Mouse (Mus musculus): ENCODE measurements around the gene Clic4.
"Not testable (repeated sequence)": the region's sequence is repeated elsewhere in the genome, so short reads cannot be mapped to it uniquely, and the experiment has no call there.

The Clic4 gene

GRCm38 (mm10) chr4:135291841-135292240, 19.2 kb upstream of the Clic4 start:
- DNase-seq = no peak

- DNase-seq = no peak
Measured at GRCm38 (mm10) chr4:135291199-135291598, 18.6 kb upstream of the Clic4 start.

- DNase-seq = no peak
Measured at GRCm38 (mm10) chr4:135287975-135288374, 15.4 kb upstream of the Clic4 start.

GRCm38 (mm10) chr4:135286833-135287395, 14.3 kb upstream of the Clic4 start:
- no peak for DNase-seq

- DNase-seq = no peak
Measured at GRCm38 (mm10) chr4:135286033-135286622, 13.5 kb upstream of the Clic4 start.

- no peak for DNase-seq
Measured at GRCm38 (mm10) chr4:135285436-135285835, 12.8 kb upstream of the Clic4 start.

GRCm38 (mm10) chr4:135283875-135284274, 11.3 kb upstream of the Clic4 start:
- DNase-seq = no peak

GRCm38 (mm10) chr4:135283417-135283816, 10.8 kb upstream of the Clic4 start:
- no peak for DNase-seq

GRCm38 (mm10) chr4:135282651-135283290, 10.2 kb upstream of the Clic4 start:
- peak; percentile 44 for DNase-seq

GRCm38 (mm10) chr4:135280016-135280415, 7.4 kb upstream of the Clic4 start:
- DNase-seq = not testable (repeated sequence)

- DNase-seq = no peak
Measured at GRCm38 (mm10) chr4:135276681-135277379, 4.2 kb upstream of the Clic4 start.

- peak; percentile 51 for DNase-seq
Measured at GRCm38 (mm10) chr4:135274761-135275160, 2.1 kb upstream of the Clic4 start.

- peak; percentile 76 for DNase-seq
Measured at GRCm38 (mm10) chr4:135273307-135273682, 681 bp upstream of the Clic4 start.

- DNase-seq = peak; percentile 71
Measured at GRCm38 (mm10) chr4:135271881-135272616, 565 bp downstream of the Clic4 start.

- DNase-seq = peak; percentile 43
Measured at GRCm38 (mm10) chr4:135271419-135271828, 1.2 kb downstream of the Clic4 start.

GRCm38 (mm10) chr4:135270476-135270875, 2.1 kb downstream of the Clic4 start:
- no peak for DNase-seq

GRCm38 (mm10) chr4:135269656-135270341, 2.8 kb downstream of the Clic4 start:
- DNase-seq = no peak

GRCm38 (mm10) chr4:135267521-135267920, 5.1 kb downstream of the Clic4 start:
- no peak for DNase-seq

GRCm38 (mm10) chr4:135266987-135267386, 5.6 kb downstream of the Clic4 start:
- no peak for DNase-seq

GRCm38 (mm10) chr4:135260434-135260833, 12.2 kb downstream of the Clic4 start:
- DNase-seq = no peak

GRCm38 (mm10) chr4:135258521-135258920, 14.1 kb downstream of the Clic4 start:
- DNase-seq = no peak

- DNase-seq = no peak
Measured at GRCm38 (mm10) chr4:135257881-135258476, 14.6 kb downstream of the Clic4 start.

Measured in kidney, adult 18-20 months (tissue).